Mouse (Mus musculus): Measurements from ENCODE around the gene Tmem221.
"Not testable (repeated sequence)": the region's sequence is repeated elsewhere in the genome, so short reads cannot be mapped to it uniquely, and the experiment has no call there.

Gene Tmem221

GRCm38 (mm10) chr8:71519037-71519825, 39.4 kb downstream of the Tmem221 start:
- not testable (repeated sequence) for H3K36me3 ChIP-seq (ENCODE audit: control insufficient read depth, insufficient read depth, low read length, poor library complexity, severe bottlenecking); H3K27me3 ChIP-seq (ENCODE audit: control insufficient read depth, insufficient read depth, low read length, poor library complexity, severe bottlenecking)
- peak; percentile 75 for DNase-seq (ENCODE audit: low read depth, low spot score)

GRCm38 (mm10) chr8:71516786-71517185, 41.9 kb downstream of the Tmem221 start:
- DNase-seq (ENCODE audit: low read depth, low spot score) = no peak
- Histone ChIP-seq H3K36me3 (ENCODE audit: control insufficient read depth, insufficient read depth, low read length, poor library complexity, severe bottlenecking) (no peaks in the 10 kb centered on the region), H3K27me3 (ENCODE audit: control insufficient read depth, insufficient read depth, low read length, poor library complexity, severe bottlenecking) (no peaks in the 10 kb centered on the region)

GRCm38 (mm10) chr8:71515043-71515442, 43.6 kb downstream of the Tmem221 start:
- Histone ChIP-seq H3K36me3 (ENCODE audit: control insufficient read depth, insufficient read depth, low read length, poor library complexity, severe bottlenecking) (no peaks in the 10 kb centered on the region), H3K27me3 (ENCODE audit: control insufficient read depth, insufficient read depth, low read length, poor library complexity, severe bottlenecking) (no peaks in the 10 kb centered on the region)
- DNase-seq (ENCODE audit: low read depth, low spot score) = no peak

- no peaks in the 10 kb centered on the region for H3K27me3 ChIP-seq (ENCODE audit: control insufficient read depth, insufficient read depth, low read length, poor library complexity, severe bottlenecking)
- H3K36me3 ChIP-seq (ENCODE audit: control insufficient read depth, insufficient read depth, low read length, poor library complexity, severe bottlenecking) = no peaks in the 10 kb centered on the region
- DNase-seq (ENCODE audit: low read depth, low spot score) = no peak
Measured at GRCm38 (mm10) chr8:71513018-71513754, 45.5 kb downstream of the Tmem221 start.

GRCm38 (mm10) chr8:71511644-71512043, 47.0 kb downstream of the Tmem221 start, which contains the start of gene Plvap:
Gene Plvap, minus strand, starts transcription at chr8:71511752.
- H3K36me3 ChIP-seq (ENCODE audit: control insufficient read depth, insufficient read depth, low read length, poor library complexity, severe bottlenecking) = no peaks in the 10 kb centered on the region
- DNase-seq (ENCODE audit: low read depth, low spot score) = no peak
- no peaks in the 10 kb centered on the region for H3K27me3 ChIP-seq (ENCODE audit: control insufficient read depth, insufficient read depth, low read length, poor library complexity, severe bottlenecking)

GRCm38 (mm10) chr8:71509316-71509715, 49.4 kb downstream of the Tmem221 start:
- Histone ChIP-seq H3K36me3 (ENCODE audit: control insufficient read depth, insufficient read depth, low read length, poor library complexity, severe bottlenecking) (no peaks in the 10 kb centered on the region), H3K27me3 (ENCODE audit: control insufficient read depth, insufficient read depth, low read length, poor library complexity, severe bottlenecking) (no peaks in the 10 kb centered on the region)
- no peak for DNase-seq (ENCODE audit: low read depth, low spot score)

- DNase-seq (ENCODE audit: low read depth, low spot score) = no peak
- Histone ChIP-seq H3K27me3 (ENCODE audit: control insufficient read depth, insufficient read depth, low read length, poor library complexity, severe bottlenecking) (no peaks in the 10 kb centered on the region), H3K36me3 (ENCODE audit: control insufficient read depth, insufficient read depth, low read length, poor library complexity, severe bottlenecking) (no peaks in the 10 kb centered on the region)
Measured at GRCm38 (mm10) chr8:71507589-71508104, 51.0 kb downstream of the Tmem221 start.

- H3K36me3 ChIP-seq (ENCODE audit: control insufficient read depth, insufficient read depth, low read length, poor library complexity, severe bottlenecking) = no peaks in the 10 kb centered on the region
- H3K27me3 ChIP-seq (ENCODE audit: control insufficient read depth, insufficient read depth, low read length, poor library complexity, severe bottlenecking) = no peaks in the 10 kb centered on the region
- DNase-seq (ENCODE audit: low read depth, low spot score) = no peak
Measured at GRCm38 (mm10) chr8:71505979-71506378, 52.7 kb downstream of the Tmem221 start.

- no peak for DNase-seq (ENCODE audit: low read depth, low spot score)
- Histone ChIP-seq H3K27me3 (ENCODE audit: control insufficient read depth, insufficient read depth, low read length, poor library complexity, severe bottlenecking) (no peaks in the 10 kb centered on the region), H3K36me3 (ENCODE audit: control insufficient read depth, insufficient read depth, low read length, poor library complexity, severe bottlenecking) (no peaks in the 10 kb centered on the region)
Measured at GRCm38 (mm10) chr8:71505326-71505725, 53.3 kb downstream of the Tmem221 start.

GRCm38 (mm10) chr8:71504349-71504748, 54.3 kb downstream of the Tmem221 start:
- Histone ChIP-seq H3K36me3 (ENCODE audit: control insufficient read depth, insufficient read depth, low read length, poor library complexity, severe bottlenecking) (no peaks in the 10 kb centered on the region), H3K27me3 (ENCODE audit: control insufficient read depth, insufficient read depth, low read length, poor library complexity, severe bottlenecking) (no peaks in the 10 kb centered on the region)
- no peak for DNase-seq (ENCODE audit: low read depth, low spot score)

Data from splenic B cell, adult 2 months (primary cell).